Mouse (Mus musculus) forebrain, embryonic 11.5 days (tissue): ENCODE results near the gene Wnt1. TPM values are rescaled to one million over a fixed set of nuclear protein-coding genes. Genes with fewer than 3 reads are reported as not detected.
A peak's percentile ranks its signal among the peaks of the same experiment; 100 is the strongest.
"Not testable (repeated sequence)": the region's sequence is repeated elsewhere in the genome, so short reads cannot be mapped to it uniquely, and the experiment has no call there.

Source experiments
- ATAC-seq: fragments of 200-750 bp; cut with Nextera tagmentation; replicated peaks from 2 replicates; pipeline ENCODE4 v1.8.0; 2017; ENCODE audit warnings: moderate TSS enrichment; ENCODE audit not compliant: low FRiP score
- DNase-seq: peaks from one replicate; pipeline ENCODE4 v3.0.0-alpha.2; 2017; ENCODE audit warnings: low spot score
- H3K27ac ChIP-seq: fragments of 300-500 bp; sonication (generic); 2 replicates; pipeline ENCODE4 v1.5.1; 2014; ENCODE audit warnings: low read depth, low read length
- H3K27me3 ChIP-seq: fragments of 300-500 bp; sonication (generic); 2 replicates; pipeline ENCODE4 v1.6.1; 2014; ENCODE audit warnings: mild to moderate bottlenecking, low read length, mixed read lengths; ENCODE audit not compliant: control insufficient read depth, insufficient read depth
- H3K36me3 ChIP-seq: fragments of 300-500 bp; sonication (generic); 2 replicates; pipeline ENCODE4 v1.6.1; 2014; ENCODE audit warnings: mild to moderate bottlenecking, low read length, moderate library complexity, mixed read lengths; ENCODE audit not compliant: control insufficient read depth, insufficient read depth
- H3K4me1 ChIP-seq: fragments of 300-500 bp; sonication (generic); replicated peaks from 2 replicates; pipeline ENCODE4 v1.6.1; 2014; ENCODE audit warnings: low read length, mixed read lengths; ENCODE audit not compliant: control insufficient read depth, insufficient read depth
- H3K4me2 ChIP-seq: fragments of 300-500 bp; sonication (generic); 2 replicates; pipeline ENCODE4 v1.6.1; 2014; ENCODE audit warnings: low read depth, mild to moderate bottlenecking, low read length, moderate library complexity, mixed read lengths; ENCODE audit not compliant: severe bottlenecking
- H3K4me3 ChIP-seq: fragments of 300-500 bp; sonication (generic); 2 replicates; pipeline ENCODE4 v1.5.1; 2014; ENCODE audit warnings: low read depth, low read length
- H3K9ac ChIP-seq: fragments of 300-500 bp; sonication (generic); 2 replicates; pipeline ENCODE4 v1.6.1; 2014; ENCODE audit warnings: low read length
- H3K9me3 ChIP-seq: fragments of 300-500 bp; sonication (generic); 2 replicates; pipeline ENCODE4 v1.6.1; 2016; ENCODE audit warnings: low read length, mixed read lengths; ENCODE audit not compliant: control insufficient read depth
- WGBS: fragments of 180-500 bp; shearing (Covaris S2); extraction: QIAGEN DNeasy Blood & Tissue Kit; methylation state at CpG from one replicate; pipeline ENCODE4 v1.1.7; 2014; 5-methylcytosine and 5-hydroxymethylcytosine counted together
- polyA plus RNA-seq: library from polyadenylated mRNA; unstranded; fragments of >200 nt; fragmentation: Nextera tagmentation; extraction: Ambion mirVana; gene quantifications from 2 replicates; pipeline ENCODE4 v1.2.1, GENCODE M21; 2014

Gene Wnt1
- polyA plus RNA-seq, 1 experiment from 2014 or later = 0.68 TPM

- ATAC-seq = no peak
- Histone ChIP-seq H3K27ac (no peak overlapping the region), H3K4me1 (peaks cover 14% of the 10 kb centered on the region)
Observed at GRCm38 (mm10) chr15:98806071-98806808, 16.6 kb downstream of the Wnt1 start.

GRCm38 (mm10) chr15:98806809-98807770 is 17.4 kb downstream of the Wnt1 start:
- Histone ChIP-seq H3K36me3 (no peaks in the 10 kb centered on the region), H3K27ac (no peak overlapping the region), H3K27me3 (peaks cover 79% of the 10 kb centered on the region), H3K4me3 (peak overlapping the region; percentile 23), H3K9ac (no peak overlapping the region), H3K9me3 (no peaks in the 10 kb centered on the region), H3K4me1 (peaks cover 14% of the 10 kb centered on the region), H3K4me2 (peak overlapping the region; percentile 48; the same call in 1 of the 2 replicates)
- ATAC-seq = no peak
- peak; percentile 72 for DNase-seq
- under 1% methylated on average over 56 of the region's 58 CpGs for WGBS

More at GRCm38 (mm10) chr15:98806071-98806808, 16.6 kb downstream of the Wnt1 start:
- Histone ChIP-seq H3K9me3 (no peaks in the 10 kb centered on the region), H3K27me3 (peaks cover 87% of the 10 kb centered on the region), H3K36me3 (no peaks in the 10 kb centered on the region), H3K4me3 (peak overlapping the region; percentile 11; the same call in 1 of the 2 replicates), H3K9ac (no peak overlapping the region), H3K4me2 (peak overlapping the region; percentile 2; the same call in 1 of the 2 replicates)
- WGBS = 2% methylated on average over 30 of the region's 30 CpGs
- peak; percentile 58 for DNase-seq

GRCm38 (mm10) chr15:98807895-98808650 is 18.4 kb downstream of the Wnt1 start:
- peak overlapping the region; percentile 48 for H3K4me2 ChIP-seq
- under 1% methylated on average over 34 of the region's 34 CpGs for WGBS
- H3K27me3 ChIP-seq = peaks cover 70% of the 10 kb centered on the region
- peak overlapping the region; percentile 23 for H3K4me3 ChIP-seq
- peaks cover 14% of the 10 kb centered on the region for H3K4me1 ChIP-seq
- H3K9ac ChIP-seq = no peak overlapping the region; the same call in 1 of the 2 replicates
- ATAC-seq (no peak), DNase-seq (peak; percentile 65)
- no peak overlapping the region for H3K27ac ChIP-seq
- no peaks in the 10 kb centered on the region for H3K36me3 ChIP-seq
- no peaks in the 10 kb centered on the region for H3K9me3 ChIP-seq

GRCm38 (mm10) chr15:98808651-98809134 is 19.0 kb downstream of the Wnt1 start:
- DNase-seq (peak; percentile 57), ATAC-seq (no peak)
- Histone ChIP-seq H3K9me3 (no peaks in the 10 kb centered on the region), H3K4me1 (peaks cover 14% of the 10 kb centered on the region), H3K9ac (no peak overlapping the region), H3K4me2 (no peak overlapping the region), H3K27me3 (peaks cover 64% of the 10 kb centered on the region), H3K36me3 (no peaks in the 10 kb centered on the region; the same call in 1 of the 2 replicates), H3K4me3 (no peak overlapping the region), H3K27ac (no peak overlapping the region)
- WGBS = 6% methylated on average over 6 of the region's 6 CpGs

- Histone ChIP-seq H3K9ac (no peak within 1 kb of the TSS), H3K4me1 (peaks cover 14% of the 10 kb centered on the region)
- 40% methylated on average over 3 of the region's 3 CpGs for WGBS
Observed at GRCm38 (mm10) chr15:98809390-98809789, 19.7 kb downstream of the Wnt1 start, which contains the start of gene Ddn. Gene Ddn (minus strand): TSS chr15:98809490.

GRCm38 (mm10) chr15:98810212-98810611 is 20.6 kb downstream of the Wnt1 start:
- H3K4me3 ChIP-seq, DNase-seq, H3K4me2 ChIP-seq, H3K9me3 ChIP-seq, H3K27ac ChIP-seq, H3K36me3 ChIP-seq, H3K9ac ChIP-seq, ATAC-seq: not testable (repeated sequence)
- H3K27me3 ChIP-seq = peaks cover 48% of the 10 kb centered on the region
- H3K4me1 ChIP-seq = peaks cover 14% of the 10 kb centered on the region
- WGBS = 73% methylated on average over 6 of the region's 6 CpGs

More at GRCm38 (mm10) chr15:98809390-98809789, 19.7 kb downstream of the Wnt1 start, which contains the start of gene Ddn:
- H3K36me3 ChIP-seq = peaks cover 5% of the 10 kb centered on the region; the same call in 1 of the 2 replicates
- DNase-seq (no peak), ATAC-seq (no peak)
- no peak within 1 kb of the TSS for H3K4me3 ChIP-seq
- H3K27ac ChIP-seq = no peak within 1 kb of the TSS
- peaks cover 57% of the 10 kb centered on the region for H3K27me3 ChIP-seq
- no peaks in the 10 kb centered on the region for H3K9me3 ChIP-seq
- no peak within 1 kb of the TSS for H3K4me2 ChIP-seq

- Histone ChIP-seq H3K4me3 (no peak overlapping the region), H3K27me3 (peaks cover 22% of the 10 kb centered on the region), H3K9me3 (no peaks in the 10 kb centered on the region), H3K4me1 (peaks cover 4% of the 10 kb centered on the region; the same call in 1 of the 2 replicates), H3K36me3 (peaks cover 7% of the 10 kb centered on the region; the same call in 1 of the 2 replicates), H3K27ac (no peak overlapping the region), H3K4me2 (no peak overlapping the region), H3K9ac (no peak overlapping the region)
- 88% methylated on average over 20 of the region's 20 CpGs for WGBS
- DNase-seq = no peak
- no peak for ATAC-seq
Observed at GRCm38 (mm10) chr15:98812741-98813424, 23.2 kb downstream of the Wnt1 start.
